Mouse (Mus musculus) gastrocnemius, postnatal 36 days (tissue): ENCODE measurements around the gene Btn1a1. TPM values are rescaled to one million over a fixed set of nuclear protein-coding genes. Genes with fewer than 3 reads are reported as not detected.

Experiments
- DNase-seq, 2 experiments: peaks; one replicate each; pipeline ENCODE4 v3.0.0; 2022
- intact Hi-C: fragments of 180-260 bp; cut with DNase I; formaldehyde crosslinking; loops from one replicate; pipeline ENCODE4 v1.15.1; 2025
- total RNA-seq, 2 experiments: library from RNA; stranded (reverse); gene quantifications; 2 replicates each; pipeline ENCODE4 v1.2.3; 2021

The Btn1a1 gene
- total RNA-seq, 2 experiments from 2014 or later = not detected

GRCm38 (mm10) chr13:23488400-23489322 is 23.0 kb upstream of the Btn1a1 start, which contains the start of gene Btn2a2:
TSS of gene Btn2a2 (minus strand) at chr13:23488857.
- DNase-seq = peak in 1 of 2 experiments; percentile 33
- intact Hi-C loops = no loop called here

- intact Hi-C loops = no loop called here
Measured at GRCm38 (mm10) chr13:23485271-23485670, 19.6 kb upstream of the Btn1a1 start.

GRCm38 (mm10) chr13:23483153-23483552 is 17.5 kb upstream of the Btn1a1 start:
- DNase-seq = no peak
- intact Hi-C loops = no loop called here

More at GRCm38 (mm10) chr13:23485271-23485670, 19.6 kb upstream of the Btn1a1 start:
- no peak for DNase-seq

GRCm38 (mm10) chr13:23475658-23476057 is 10.0 kb upstream of the Btn1a1 start:
- no peak for DNase-seq
- intact Hi-C loops = no loop called here

GRCm38 (mm10) chr13:23466911-23467310 is 1.2 kb upstream of the Btn1a1 start:
- intact Hi-C loops = no loop called here

GRCm38 (mm10) chr13:23466306-23466705 is 605 bp upstream of the Btn1a1 start:
- no peak for DNase-seq
- intact Hi-C loops = no loop called here

More at GRCm38 (mm10) chr13:23466911-23467310, 1.2 kb upstream of the Btn1a1 start:
- peak in 1 of 2 experiments; percentile 21 for DNase-seq

GRCm38 (mm10) chr13:23464841-23465366 is 797 bp downstream of the Btn1a1 start:
- intact Hi-C loops = loop anchor here (5.0 kb wide), 1 partner anchor 32 kb away; no protein-coding TSS in a partner anchor
- no peak for DNase-seq

- DNase-seq = no peak
- intact Hi-C loops = loop anchor here (5.0 kb wide), 1 partner anchor 33 kb away; no protein-coding TSS in a partner anchor
Measured at GRCm38 (mm10) chr13:23464224-23464637, 1.5 kb downstream of the Btn1a1 start.

- peak; percentile 52 to 59 for DNase-seq
- intact Hi-C loops = loop anchor here (5.0 kb wide), 1 partner anchor 34 kb away; no protein-coding TSS in a partner anchor
Measured at GRCm38 (mm10) chr13:23463381-23464223, 2.1 kb downstream of the Btn1a1 start.

- intact Hi-C loops = loop anchor here (5.0 kb wide), 1 partner anchor 35 kb away; no protein-coding TSS in a partner anchor
- DNase-seq = no peak
Measured at GRCm38 (mm10) chr13:23462669-23463068, 3.0 kb downstream of the Btn1a1 start.

GRCm38 (mm10) chr13:23462063-23462462 is 3.6 kb downstream of the Btn1a1 start:
- intact Hi-C loops = loop anchor here (5.0 kb wide), 1 partner anchor 35 kb away; no protein-coding TSS in a partner anchor
- no peak for DNase-seq

- DNase-seq = no peak
- intact Hi-C loops = no loop called here
Measured at GRCm38 (mm10) chr13:23459264-23459846, 6.3 kb downstream of the Btn1a1 start.

- intact Hi-C loops = no loop called here
- no peak for DNase-seq
Measured at GRCm38 (mm10) chr13:23453926-23454325, 11.8 kb downstream of the Btn1a1 start.

- intact Hi-C loops = no loop called here
Measured at GRCm38 (mm10) chr13:23453362-23453862, 12.3 kb downstream of the Btn1a1 start.

GRCm38 (mm10) chr13:23450398-23450797 is 15.3 kb downstream of the Btn1a1 start:
- intact Hi-C loops = no loop called here
- DNase-seq = peak; percentile 65

More at GRCm38 (mm10) chr13:23453362-23453862, 12.3 kb downstream of the Btn1a1 start:
- peak; percentile 58 to 72 for DNase-seq

- DNase-seq = peak in 1 of 2 experiments; percentile 25
- intact Hi-C loops = loop anchor here (5.0 kb wide), 1 partner anchor 1427 kb away; no protein-coding TSS in a partner anchor
Measured at GRCm38 (mm10) chr13:23449235-23450095, 16.2 kb downstream of the Btn1a1 start.

GRCm38 (mm10) chr13:23448758-23449157 is 16.9 kb downstream of the Btn1a1 start:
- DNase-seq = no peak
- intact Hi-C loops = loop anchor here (5.0 kb wide), 1 partner anchor 1426 kb away; no protein-coding TSS in a partner anchor

- DNase-seq = peak; percentile 51 to 77
- intact Hi-C loops = loop anchor here (5.0 kb wide), 1 partner anchor 1424 kb away; no protein-coding TSS in a partner anchor
Measured at GRCm38 (mm10) chr13:23446498-23446952, 19.2 kb downstream of the Btn1a1 start.
